ENCODE assay signal across 21 mouse cellular contexts in the genomic region with DNA sequence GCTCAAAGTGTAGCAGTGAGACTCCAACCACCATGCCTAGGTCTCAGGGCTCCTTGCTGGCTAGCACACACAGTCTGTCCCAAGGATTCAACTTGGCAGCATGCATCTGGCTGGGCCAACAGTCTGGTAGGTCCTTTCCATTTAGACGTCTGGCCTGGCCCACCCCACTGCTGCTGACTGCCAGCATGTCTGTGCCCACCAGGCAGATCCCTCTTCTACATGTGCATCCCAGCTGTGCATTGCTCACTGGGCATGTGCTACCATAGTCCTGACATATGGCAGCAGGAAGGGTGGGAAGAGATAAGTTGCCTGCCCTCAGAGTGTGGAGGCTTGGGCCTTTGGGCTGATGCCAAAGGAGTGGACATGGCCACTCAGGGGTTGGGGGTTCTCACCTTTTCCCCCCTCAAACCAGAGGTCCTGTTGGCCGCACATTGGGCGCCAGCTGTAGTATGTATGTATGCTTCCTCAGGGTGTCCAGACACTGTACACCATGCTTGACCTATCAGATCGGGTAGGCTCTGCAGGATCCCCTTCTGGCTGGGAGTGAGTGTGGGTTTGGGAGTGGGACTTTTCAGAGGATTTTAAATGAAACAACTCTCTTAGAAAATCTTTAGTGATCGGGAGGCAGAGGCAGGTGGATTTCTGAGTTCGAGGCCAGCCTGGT. TPM values are rescaled to one million over a fixed set of nuclear protein-coding genes. Genes with fewer than 3 reads are reported as not detected.
A peak's percentile ranks its signal among the peaks of the same experiment; 100 is the strongest.
DNase-seq lines count a peak whose midpoint lies in the region; ATAC-seq and TF ChIP-seq lines count a peak whose summit lies in the region.
"Had no signal": no experiment of that assay in that cellular context is flagged by ENCODE, and none has a peak within 500 bp of the region (broad histone marks: within the 10 kb centered on the region; RNA-seq: fewer than 3 reads in every experiment).

No protein-coding gene starts in this region.

- WGBS in embryonic facial prominence, embryonic 15.5 days, result 85% methylated on average over 6 of the region's 6 CpGs
- 94% methylated on average over 6 of the region's 6 CpGs for WGBS in embryonic facial prominence, embryonic 10.5 days
- WGBS in hindbrain, postnatal 0 days, result 85% methylated on average over 6 of the region's 6 CpGs
- 94% methylated on average over 6 of the region's 6 CpGs for WGBS in hindbrain, embryonic 13.5 days
- WGBS in midbrain, postnatal 0 days, result 92% methylated on average over 6 of the region's 6 CpGs
- WGBS in midbrain, embryonic 10.5 days, result 95% methylated on average over 6 of the region's 6 CpGs

- H3K4me3 ChIP-seq in embryonic facial prominence, embryonic 15.5 days (replicated peaks), result no peak overlapping the region
- no peak overlapping the region for H3K4me3 ChIP-seq in embryonic facial prominence, embryonic 10.5 days
- H3K4me3 ChIP-seq in hindbrain, postnatal 0 days (ENCODE audit: low read length), result no peak overlapping the region
- H3K4me3 ChIP-seq in hindbrain, embryonic 13.5 days, result no peak overlapping the region
- no peak overlapping the region for H3K4me3 ChIP-seq in midbrain, postnatal 0 days (ENCODE audit: low read depth, low read length)
- H3K4me3 ChIP-seq in midbrain, embryonic 10.5 days, result no peak overlapping the region
- H3K4me3 ChIP-seq: erythroblast, embryonic 14.5 days; forebrain, embryonic 10.5 days; gastrocnemius, adult 2 months; heart, embryonic 12.5 days; intestine, embryonic 15.5 days had no signal

- H3K4me1 ChIP-seq in embryonic facial prominence, embryonic 15.5 days, result no peaks in the 10 kb centered on the region
- H3K4me1 ChIP-seq in embryonic facial prominence, embryonic 10.5 days, result no peaks in the 10 kb centered on the region
- no peaks in the 10 kb centered on the region for H3K4me1 ChIP-seq in hindbrain, postnatal 0 days (ENCODE audit: insufficient read depth, low read length)
- H3K4me1 ChIP-seq in hindbrain, embryonic 13.5 days (replicated peaks), result no peaks in the 10 kb centered on the region
- no peaks in the 10 kb centered on the region for H3K4me1 ChIP-seq in midbrain, postnatal 0 days (ENCODE audit: insufficient read depth, low read length)
- H3K4me1 ChIP-seq in midbrain, embryonic 10.5 days, result no peaks in the 10 kb centered on the region
- H3K4me1 ChIP-seq: intestine, embryonic 15.5 days had no signal

- DNase-seq in embryonic facial prominence, embryonic 10.5 days (ENCODE audit: low spot score), result no peak
- DNase-seq in hindbrain, postnatal 0 days (ENCODE audit: low spot score), result peak; percentile 36
- peak; percentile 49 for DNase-seq in midbrain, postnatal 0 days (ENCODE audit: low spot score)
- no peak for DNase-seq in midbrain, embryonic 10.5 days (ENCODE audit: low spot score)
- DNase-seq: adrenal gland, adult 2 months; adrenal gland, postnatal 25 days; cerebellum, adult 18-20 months; cerebellum, postnatal 25 days; gastrocnemius, adult 2 months; gastrocnemius, postnatal 25 days; heart, postnatal 4 days had no signal

- H3K9me3 ChIP-seq in embryonic facial prominence, embryonic 15.5 days (replicated peaks), result no peaks in the 10 kb centered on the region
- H3K9me3 ChIP-seq in embryonic facial prominence, embryonic 10.5 days, result no peaks in the 10 kb centered on the region
- H3K9me3 ChIP-seq in hindbrain, postnatal 0 days (ENCODE audit: low read length), result no peaks in the 10 kb centered on the region
- no peaks in the 10 kb centered on the region for H3K9me3 ChIP-seq in hindbrain, embryonic 13.5 days
- H3K9me3 ChIP-seq in midbrain, postnatal 0 days (ENCODE audit: low read length), result no peaks in the 10 kb centered on the region
- H3K9me3 ChIP-seq in midbrain, embryonic 10.5 days (replicated peaks), result no peaks in the 10 kb centered on the region
- H3K9me3 ChIP-seq: forebrain, embryonic 10.5 days; heart, embryonic 12.5 days; intestine, embryonic 15.5 days had no signal

- H3K36me3 ChIP-seq in embryonic facial prominence, embryonic 15.5 days, result peaks cover 9% of the 10 kb centered on the region; the same call in 1 of the 2 replicates
- peaks cover 11% of the 10 kb centered on the region for H3K36me3 ChIP-seq in embryonic facial prominence, embryonic 10.5 days (replicated peaks)
- no peaks in the 10 kb centered on the region for H3K36me3 ChIP-seq in hindbrain, postnatal 0 days (ENCODE audit: insufficient read depth, low read length)
- H3K36me3 ChIP-seq in hindbrain, embryonic 13.5 days, result peaks cover 8% of the 10 kb centered on the region; the same call in 1 of the 2 replicates
- H3K36me3 ChIP-seq in midbrain, postnatal 0 days (ENCODE audit: insufficient read depth, low read length), result peaks cover 5% of the 10 kb centered on the region; the same call in 1 of the 2 replicates
- peaks cover 14% of the 10 kb centered on the region; the same call in 1 of the 2 replicates for H3K36me3 ChIP-seq in midbrain, embryonic 10.5 days

- ATAC-seq in embryonic facial prominence, embryonic 15.5 days (ENCODE audit: insufficient number of reproducible peaks, low FRiP score, low TSS enrichment, low read depth), result peak; percentile 47
- peak; percentile 56 for ATAC-seq in hindbrain, postnatal 0 days
- ATAC-seq in hindbrain, embryonic 13.5 days (ENCODE audit: low FRiP score), result no peak
- ATAC-seq in midbrain, postnatal 0 days (ENCODE audit: low FRiP score), result no peak
- ATAC-seq: forebrain, embryonic 14.5 days had no signal

- no peak overlapping the region for H3K4me2 ChIP-seq in embryonic facial prominence, embryonic 15.5 days (replicated peaks)
- H3K4me2 ChIP-seq in hindbrain, postnatal 0 days (ENCODE audit: low read depth, low read length), result no peak overlapping the region
- H3K4me2 ChIP-seq in hindbrain, embryonic 13.5 days, result no peak overlapping the region
- H3K4me2 ChIP-seq in midbrain, postnatal 0 days (ENCODE audit: low read depth, low read length, poor library complexity, severe bottlenecking), result no peak overlapping the region
- H3K4me2 ChIP-seq: heart, embryonic 12.5 days; intestine, embryonic 15.5 days had no signal

- no peak for TF ChIP-seq CTCF in hindbrain, postnatal 0 days (IDR thresholded peaks at IDR 0.05; ENCODE audit: low read depth)
- TF ChIP-seq CTCF in midbrain, postnatal 0 days (IDR thresholded peaks at IDR 0.05), result no peak

- H3K27me3 ChIP-seq in embryonic facial prominence, embryonic 15.5 days, result no peaks in the 10 kb centered on the region
- no peaks in the 10 kb centered on the region for H3K27me3 ChIP-seq in embryonic facial prominence, embryonic 10.5 days (replicated peaks; ENCODE audit: low read depth, poor library complexity, severe bottlenecking)
- H3K27me3 ChIP-seq in hindbrain, postnatal 0 days (ENCODE audit: insufficient read depth, low read length), result no peaks in the 10 kb centered on the region
- H3K27me3 ChIP-seq in hindbrain, embryonic 13.5 days, result no peaks in the 10 kb centered on the region
- H3K27me3 ChIP-seq in midbrain, postnatal 0 days (ENCODE audit: insufficient read depth, low read length), result no peaks in the 10 kb centered on the region
- no peaks in the 10 kb centered on the region for H3K27me3 ChIP-seq in midbrain, embryonic 10.5 days (ENCODE audit: low read depth, poor library complexity, severe bottlenecking)
- H3K27me3 ChIP-seq: CH12.LX; heart, embryonic 12.5 days; intestine, embryonic 15.5 days had no signal

- H3K9ac ChIP-seq in embryonic facial prominence, embryonic 15.5 days, result no peak overlapping the region
- H3K9ac ChIP-seq in hindbrain, postnatal 0 days (replicated peaks; ENCODE audit: low read length), result no peak overlapping the region
- no peak overlapping the region for H3K9ac ChIP-seq in hindbrain, embryonic 13.5 days
- H3K9ac ChIP-seq in midbrain, postnatal 0 days (replicated peaks; ENCODE audit: low read length, poor library complexity, severe bottlenecking), result no peak overlapping the region
- H3K9ac ChIP-seq: heart, embryonic 12.5 days; intestine, embryonic 15.5 days had no signal

- H3K27ac ChIP-seq in embryonic facial prominence, embryonic 15.5 days (replicated peaks), result no peak overlapping the region
- H3K27ac ChIP-seq in embryonic facial prominence, embryonic 10.5 days (replicated peaks), result no peak overlapping the region
- no peak overlapping the region for H3K27ac ChIP-seq in hindbrain, postnatal 0 days
- no peak overlapping the region for H3K27ac ChIP-seq in hindbrain, embryonic 13.5 days
- H3K27ac ChIP-seq in midbrain, postnatal 0 days (ENCODE audit: low read depth, low read length), result no peak overlapping the region
- no peak overlapping the region for H3K27ac ChIP-seq in midbrain, embryonic 10.5 days (replicated peaks)
- H3K27ac ChIP-seq: forebrain, embryonic 10.5 days; gastrocnemius, adult 2 months; intestine, embryonic 15.5 days had no signal

RNA-seq across cellular contexts. Expression of a gene that starts 22.4 kb away (rescaled TPM):
- 221 and 226 TPM in 2 replicates for polyA plus RNA-seq in embryonic facial prominence, embryonic 15.5 days (2015; fragmentation: Nextera tagmentation; extraction: Ambion mirVana)
- polyA plus RNA-seq in embryonic facial prominence, embryonic 10.5 days (2016; fragmentation: Nextera tagmentation; extraction: Ambion mirVana), result 286 TPM in 2 replicates
- total RNA-seq in hindbrain, postnatal 0 days (2014; rRNA removed), result 197 and 223 TPM in 2 replicates
- polyA plus RNA-seq in hindbrain, postnatal 0 days (2015; fragmentation: Nextera tagmentation; extraction: Ambion mirVana), result 323 and 328 TPM in 2 replicates
- 250 and 265 TPM in 2 replicates for polyA plus RNA-seq in hindbrain, embryonic 13.5 days (2015; fragmentation: Nextera tagmentation; extraction: Ambion mirVana)
- 219 and 224 TPM in 2 replicates for total RNA-seq in midbrain, postnatal 0 days (2014; rRNA removed)
- 300 and 308 TPM in 2 replicates for polyA plus RNA-seq in midbrain, postnatal 0 days (2015; fragmentation: Nextera tagmentation; extraction: Ambion mirVana)
- polyA plus RNA-seq in midbrain, embryonic 10.5 days (2016; fragmentation: Nextera tagmentation; extraction: Ambion mirVana), result 287 and 301 TPM in 2 replicates

RNA-seq across cellular contexts. Expression of a gene that starts 46.1 kb away (rescaled TPM):
- 20.4 and 20.7 TPM in 2 replicates for polyA plus RNA-seq in embryonic facial prominence, embryonic 15.5 days (2015; fragmentation: Nextera tagmentation; extraction: Ambion mirVana)
- 17.4 and 18.3 TPM in 2 replicates for polyA plus RNA-seq in embryonic facial prominence, embryonic 10.5 days (2016; fragmentation: Nextera tagmentation; extraction: Ambion mirVana)
- 37.1 and 47.9 TPM in 2 replicates for total RNA-seq in hindbrain, postnatal 0 days (2014; rRNA removed)
- 62.2 and 62.8 TPM in 2 replicates for polyA plus RNA-seq in hindbrain, postnatal 0 days (2015; fragmentation: Nextera tagmentation; extraction: Ambion mirVana)
- 34.2 TPM in 2 replicates for polyA plus RNA-seq in hindbrain, embryonic 13.5 days (2015; fragmentation: Nextera tagmentation; extraction: Ambion mirVana)
- 34.2 and 38.5 TPM in 2 replicates for total RNA-seq in midbrain, postnatal 0 days (2014; rRNA removed)
- polyA plus RNA-seq in midbrain, postnatal 0 days (2015; fragmentation: Nextera tagmentation; extraction: Ambion mirVana), result 58.4 and 65.3 TPM in 2 replicates
- 13.9 and 16.4 TPM in 2 replicates for polyA plus RNA-seq in midbrain, embryonic 10.5 days (2016; fragmentation: Nextera tagmentation; extraction: Ambion mirVana)

RNA-seq across cellular contexts. Expression of a gene that starts 51.7 kb away (rescaled TPM):
- 0.49 and 1.3 TPM in 2 replicates for polyA plus RNA-seq in embryonic facial prominence, embryonic 15.5 days (2015; fragmentation: Nextera tagmentation; extraction: Ambion mirVana)
- polyA plus RNA-seq in embryonic facial prominence, embryonic 10.5 days (2016; fragmentation: Nextera tagmentation; extraction: Ambion mirVana), result 0.55 TPM in 1 of 2 replicates, not detected in the other
- total RNA-seq in hindbrain, postnatal 0 days (2014; rRNA removed), result not detected in 2 replicates
- 0.25 and 0.71 TPM in 2 replicates for polyA plus RNA-seq in hindbrain, postnatal 0 days (2015; fragmentation: Nextera tagmentation; extraction: Ambion mirVana)
- not detected in 2 replicates for polyA plus RNA-seq in hindbrain, embryonic 13.5 days (2015; fragmentation: Nextera tagmentation; extraction: Ambion mirVana)
- total RNA-seq in midbrain, postnatal 0 days (2014; rRNA removed), result 0.28 TPM in 1 of 2 replicates, not detected in the other
- not detected in 2 replicates for polyA plus RNA-seq in midbrain, postnatal 0 days (2015; fragmentation: Nextera tagmentation; extraction: Ambion mirVana)
- polyA plus RNA-seq in midbrain, embryonic 10.5 days (2016; fragmentation: Nextera tagmentation; extraction: Ambion mirVana), result not detected in 2 replicates
- total RNA-seq: adrenal gland, adult 2 months; adrenal gland, postnatal 25 days; CH12.LX; granulocyte monocyte progenitor cell, adult 5-6 weeks; heart, postnatal 4 days had no signal
- polyA plus RNA-seq: erythroblast, embryonic 14.5 days; forebrain, embryonic 10.5 days; forebrain, embryonic 14.5 days; heart, postnatal 0 days; intestine, embryonic 15.5 days had no signal

RNA-seq across cellular contexts. Expression of a gene that starts 52.3 kb away (rescaled TPM):
- polyA plus RNA-seq in embryonic facial prominence, embryonic 15.5 days (2015; fragmentation: Nextera tagmentation; extraction: Ambion mirVana), result 11.5 and 11.8 TPM in 2 replicates
- polyA plus RNA-seq in embryonic facial prominence, embryonic 10.5 days (2016; fragmentation: Nextera tagmentation; extraction: Ambion mirVana), result 9.5 and 10.4 TPM in 2 replicates
- 62.4 and 71.8 TPM in 2 replicates for total RNA-seq in hindbrain, postnatal 0 days (2014; rRNA removed)
- 24.9 and 25.5 TPM in 2 replicates for polyA plus RNA-seq in hindbrain, postnatal 0 days (2015; fragmentation: Nextera tagmentation; extraction: Ambion mirVana)
- 18.2 and 18.6 TPM in 2 replicates for polyA plus RNA-seq in hindbrain, embryonic 13.5 days (2015; fragmentation: Nextera tagmentation; extraction: Ambion mirVana)
- 65.9 and 85.6 TPM in 2 replicates for total RNA-seq in midbrain, postnatal 0 days (2014; rRNA removed)
- 24.9 and 28.6 TPM in 2 replicates for polyA plus RNA-seq in midbrain, postnatal 0 days (2015; fragmentation: Nextera tagmentation; extraction: Ambion mirVana)
- 10.0 and 11.1 TPM in 2 replicates for polyA plus RNA-seq in midbrain, embryonic 10.5 days (2016; fragmentation: Nextera tagmentation; extraction: Ambion mirVana)

Comparison
In these comparisons a context has a peak if more than half of its experiments do, and no peak if none do; other contexts are left out.
1. ATAC-seq: peak in embryonic facial prominence, embryonic 15.5 days (single experiment) and hindbrain, postnatal 0 days (single experiment); none in hindbrain, embryonic 13.5 days (single experiment) and midbrain, postnatal 0 days (single experiment).
2. DNase-seq: peak in hindbrain, postnatal 0 days (single experiment) and midbrain, postnatal 0 days (single experiment); none in embryonic facial prominence, embryonic 10.5 days (single experiment) and midbrain, embryonic 10.5 days (single experiment).